Mouse (Mus musculus) erythroblast, embryonic 14.5 days (primary cell): ENCODE results near the gene Ncbp1. TPM values are rescaled to one million over a fixed set of nuclear protein-coding genes. Genes with fewer than 3 reads are reported as not detected.

Experiments
- H3K27me3 ChIP-seq: 2 replicates; pipeline ENCODE4 v1.6.1; 2012; ENCODE audit warnings: inconsistent platforms; ENCODE audit not compliant: control insufficient read depth
- H3K36me3 ChIP-seq: 2 replicates; pipeline ENCODE4 v1.6.1; 2012; ENCODE audit warnings: mild to moderate bottlenecking, inconsistent platforms; ENCODE audit not compliant: control insufficient read depth
- H3K4me1 ChIP-seq: 2 replicates; pipeline ENCODE4 v1.6.1; 2012; ENCODE audit warnings: inconsistent platforms; ENCODE audit not compliant: control insufficient read depth
- H3K4me3 ChIP-seq: replicated peaks from 2 replicates; pipeline ENCODE3; 2012; ENCODE audit warnings: moderate library complexity, mild to moderate bottlenecking, inconsistent platforms
- H3K9me3 ChIP-seq: 2 replicates; pipeline ENCODE4 v1.6.1; 2012; ENCODE audit warnings: low read length, inconsistent platforms, mixed read lengths; ENCODE audit not compliant: control insufficient read depth
- GATA1 ChIP-seq: IDR thresholded peaks from 2 replicates; pipeline ENCODE4 v1.6.1; 2012; ENCODE audit warnings: low read length, inconsistent platforms, mixed read lengths
- TAL1 ChIP-seq: IDR thresholded peaks from 3 replicates; pipeline ENCODE4 v1.6.1; 2012; ENCODE audit warnings: low read length, inconsistent platforms, mixed read lengths
- polyA plus RNA-seq: library from polyadenylated mRNA; stranded (reverse); fragments of >175 nt; gene quantifications from 2 replicates; pipeline ENCODE4 v1.2.3, GENCODE M21; 2012

Gene Ncbp1
- polyA plus RNA-seq, 1 experiment: 1.2 TPM

DNA sequence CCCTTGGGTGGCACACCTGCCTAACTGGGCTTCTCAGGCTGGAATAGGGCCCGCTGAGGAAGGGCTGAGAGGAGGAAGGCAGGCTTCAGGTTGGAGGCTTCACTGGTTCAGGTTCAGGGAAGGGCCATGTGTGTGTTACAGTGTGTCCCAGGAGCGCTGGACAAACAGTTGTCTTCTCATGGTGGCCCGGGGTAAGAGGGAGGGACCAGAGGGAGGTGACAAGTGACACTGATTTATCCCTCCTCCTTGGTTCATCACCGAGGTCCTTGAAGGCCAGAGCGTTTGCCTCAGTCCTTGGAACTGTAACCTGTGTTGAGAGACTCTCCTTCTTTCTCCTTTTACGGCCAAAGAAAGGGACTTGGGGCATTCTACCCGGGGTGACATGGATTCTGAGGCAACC is 37.9 kb upstream of the Ncbp1 start:
- no peak overlapping the region for H3K4me3 ChIP-seq
- TF ChIP-seq TAL1: no peak
- H3K36me3 ChIP-seq: peaks cover 100% of the 10 kb centered on the region
- H3K9me3 ChIP-seq: peaks cover 13% of the 10 kb centered on the region
- peaks cover 31% of the 10 kb centered on the region for H3K4me1 ChIP-seq
- no peaks in the 10 kb centered on the region; the same call in 1 of the 2 replicates for H3K27me3 ChIP-seq

DNA sequence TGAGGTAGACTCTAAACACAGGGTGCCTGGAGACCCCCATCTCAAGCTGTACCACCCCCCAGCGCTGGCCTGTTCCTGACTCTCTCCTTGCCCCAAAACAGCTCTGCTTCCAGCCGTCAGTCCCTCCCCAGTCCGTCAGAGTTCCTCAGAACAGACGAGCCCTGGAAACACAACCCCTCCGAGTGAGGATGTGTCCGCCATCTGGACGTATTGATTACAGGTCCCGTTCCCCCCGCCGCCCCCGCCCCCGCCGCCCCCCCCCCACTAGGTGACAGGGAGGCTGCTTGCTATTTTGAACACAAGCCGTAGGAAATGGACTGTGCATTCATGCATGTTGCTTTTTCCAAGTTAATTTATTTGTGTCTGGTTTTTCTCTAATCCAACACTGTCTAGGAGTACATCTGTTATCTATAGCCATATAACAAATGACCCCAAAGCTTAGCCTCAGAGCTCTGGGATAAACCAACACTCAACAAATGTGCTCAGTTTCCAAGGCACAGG is 37.2 kb upstream of the Ncbp1 start:
- H3K36me3 ChIP-seq: peaks cover 100% of the 10 kb centered on the region
- TF ChIP-seq TAL1 (no peak), GATA1 (no peak)

DNA sequence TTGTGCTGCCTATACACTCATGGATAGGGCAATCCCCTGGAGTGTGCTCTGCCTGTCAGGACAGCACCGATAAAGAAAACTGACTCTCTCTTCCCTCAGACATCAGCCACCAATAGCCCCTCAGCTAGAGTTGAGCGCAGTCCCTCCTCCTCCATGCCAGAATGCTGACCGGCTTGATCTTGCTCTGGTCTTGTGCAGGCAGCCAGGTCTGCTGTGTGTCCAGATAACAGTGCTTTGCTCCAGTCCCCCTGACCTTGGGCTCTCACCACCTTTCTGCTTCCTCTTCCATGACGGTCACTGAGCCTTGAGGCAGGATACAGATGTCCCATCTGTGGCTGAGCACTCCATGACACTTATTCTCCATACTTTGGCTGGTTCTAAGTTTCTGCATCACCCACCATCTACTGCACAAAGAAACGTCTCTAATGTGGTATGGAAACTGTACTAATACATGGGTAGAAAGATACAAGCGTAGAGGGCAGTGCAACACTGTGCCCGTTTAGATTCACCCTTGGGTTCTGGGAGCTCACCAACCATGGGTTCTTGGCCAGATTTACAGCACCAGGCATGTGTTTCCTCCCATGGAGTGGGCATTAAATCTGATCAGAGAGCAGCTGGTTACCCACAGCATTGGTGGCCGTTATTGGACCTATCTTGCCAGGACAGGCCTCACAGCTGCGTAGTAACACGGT is 36.2 kb upstream of the Ncbp1 start:
- peaks cover 13% of the 10 kb centered on the region for H3K9me3 ChIP-seq
- H3K4me3 ChIP-seq: no peak overlapping the region
- H3K27me3 ChIP-seq: no peaks in the 10 kb centered on the region; the same call in 1 of the 2 replicates
- TF ChIP-seq TAL1: no peak
- TF ChIP-seq GATA1: no peak
- peaks cover 31% of the 10 kb centered on the region for H3K4me1 ChIP-seq
- H3K36me3 ChIP-seq: peaks cover 100% of the 10 kb centered on the region

More for the DNA sequence above, 37.2 kb upstream of the Ncbp1 start:
- no peak overlapping the region for H3K4me3 ChIP-seq
- H3K4me1 ChIP-seq: peaks cover 31% of the 10 kb centered on the region
- H3K9me3 ChIP-seq: peaks cover 13% of the 10 kb centered on the region
- no peaks in the 10 kb centered on the region; the same call in 1 of the 2 replicates for H3K27me3 ChIP-seq

DNA sequence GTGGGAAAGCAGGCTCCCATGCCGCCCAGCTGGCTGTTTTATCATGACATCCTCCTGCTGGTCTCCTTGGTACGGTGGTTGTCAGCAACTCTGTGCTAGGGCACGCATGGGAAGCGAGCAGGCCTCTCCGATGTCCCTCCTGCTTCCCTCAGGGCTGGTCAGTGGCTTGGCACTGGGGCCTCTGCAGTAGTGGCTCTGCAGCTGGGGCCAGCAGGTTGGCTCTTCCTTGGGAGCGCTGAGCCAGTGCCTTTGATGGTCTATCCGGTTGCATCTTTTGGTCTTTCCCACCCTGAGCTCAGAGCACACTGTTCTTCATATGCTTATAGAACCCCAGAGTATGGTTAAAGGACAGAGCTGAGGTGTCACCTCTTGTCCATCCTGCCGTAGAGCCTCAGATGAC is 28.3 kb upstream of the Ncbp1 start:
- Histone ChIP-seq H3K27me3 (no peaks in the 10 kb centered on the region), H3K36me3 (peaks cover 100% of the 10 kb centered on the region), H3K4me3 (no peak overlapping the region), H3K4me1 (peaks cover 1% of the 10 kb centered on the region; the same call in 1 of the 2 replicates), H3K9me3 (no peaks in the 10 kb centered on the region)
- TF ChIP-seq GATA1 (no peak), TAL1 (no peak)

DNA sequence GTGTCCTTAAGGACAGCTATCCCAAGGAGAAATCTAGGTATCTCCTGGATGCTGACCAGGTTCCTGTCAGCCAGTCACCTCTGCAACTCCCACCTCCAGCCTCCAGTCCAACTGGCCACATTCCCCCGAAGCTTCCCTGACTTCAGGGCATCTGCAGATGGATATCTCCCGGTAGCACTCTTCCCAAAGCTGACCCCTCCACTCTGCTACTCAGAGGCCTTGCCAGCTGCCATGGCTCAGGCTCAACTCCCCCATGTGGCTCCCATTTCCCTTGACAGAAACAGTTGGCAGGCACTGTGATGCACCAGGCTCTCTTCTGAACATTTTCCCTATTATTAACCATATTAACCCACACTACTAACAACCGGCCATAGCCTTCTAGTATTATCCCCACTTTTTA is 27.1 kb upstream of the Ncbp1 start:
- H3K4me1 ChIP-seq: no peaks in the 10 kb centered on the region
- no peaks in the 10 kb centered on the region for H3K9me3 ChIP-seq
- no peak overlapping the region for H3K4me3 ChIP-seq
- H3K27me3 ChIP-seq: no peaks in the 10 kb centered on the region
- peaks cover 100% of the 10 kb centered on the region for H3K36me3 ChIP-seq
- TF ChIP-seq GATA1: no peak
- no peak for TF ChIP-seq TAL1

DNA sequence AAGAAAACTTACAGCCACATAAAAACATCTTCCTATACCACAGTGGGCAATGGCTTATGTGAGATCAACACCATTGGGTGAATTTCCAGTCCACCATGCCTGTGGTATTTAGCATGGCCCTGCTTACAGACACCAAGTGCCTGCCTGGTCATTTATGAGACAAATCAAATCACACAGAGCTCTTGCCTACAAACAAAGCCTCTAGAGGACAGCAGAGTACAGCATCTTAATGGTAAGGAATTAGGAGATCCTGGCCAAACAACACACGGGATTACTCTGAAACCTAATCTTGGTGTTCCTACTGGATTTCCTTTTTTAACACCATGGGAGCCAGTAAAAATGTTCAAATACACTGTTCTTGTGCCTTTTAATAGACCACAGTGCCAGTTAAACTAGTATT is 23.1 kb upstream of the Ncbp1 start:
- H3K9me3 ChIP-seq: no peaks in the 10 kb centered on the region
- no peaks in the 10 kb centered on the region for H3K27me3 ChIP-seq
- H3K4me3 ChIP-seq: no peak overlapping the region
- H3K4me1 ChIP-seq: no peaks in the 10 kb centered on the region
- no peak for TF ChIP-seq TAL1
- no peak for TF ChIP-seq GATA1
- H3K36me3 ChIP-seq: peaks cover 100% of the 10 kb centered on the region

DNA sequence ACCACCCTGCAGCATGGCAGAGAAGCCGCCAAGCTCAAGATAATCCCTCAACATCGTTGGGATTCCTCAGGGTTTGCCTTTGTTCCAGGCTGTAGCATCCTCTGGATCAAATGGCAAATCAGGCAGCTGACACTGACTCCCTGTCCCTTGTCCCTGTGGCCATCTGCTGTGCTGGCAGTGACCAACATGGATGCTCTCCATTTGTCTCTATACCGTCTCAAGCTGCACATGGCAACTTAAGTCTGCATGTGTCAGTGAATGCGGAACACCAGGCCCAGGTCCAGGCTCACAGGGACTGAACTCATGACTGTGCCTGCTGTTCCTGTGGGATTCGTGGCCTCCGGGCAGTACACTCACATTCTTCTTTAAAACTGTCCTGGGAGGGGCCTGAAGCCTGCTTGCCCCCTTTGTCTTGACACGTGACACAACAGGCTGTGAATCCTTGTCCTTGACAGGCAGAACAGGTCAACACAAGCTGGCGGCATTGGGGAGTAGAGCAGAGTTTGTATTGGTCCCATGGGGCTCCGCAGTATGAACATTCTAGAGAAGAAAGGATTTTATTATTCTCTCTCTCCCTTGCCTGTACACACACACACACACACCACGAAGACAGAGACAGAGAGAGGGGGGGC is 21.8 kb upstream of the Ncbp1 start:
- H3K27me3 ChIP-seq: no peaks in the 10 kb centered on the region
- H3K9me3 ChIP-seq: no peaks in the 10 kb centered on the region
- H3K4me1 ChIP-seq: no peaks in the 10 kb centered on the region
- H3K4me3 ChIP-seq: no peak overlapping the region
- no peak for TF ChIP-seq TAL1
- no peak for TF ChIP-seq GATA1
- H3K36me3 ChIP-seq: peaks cover 98% of the 10 kb centered on the region

DNA sequence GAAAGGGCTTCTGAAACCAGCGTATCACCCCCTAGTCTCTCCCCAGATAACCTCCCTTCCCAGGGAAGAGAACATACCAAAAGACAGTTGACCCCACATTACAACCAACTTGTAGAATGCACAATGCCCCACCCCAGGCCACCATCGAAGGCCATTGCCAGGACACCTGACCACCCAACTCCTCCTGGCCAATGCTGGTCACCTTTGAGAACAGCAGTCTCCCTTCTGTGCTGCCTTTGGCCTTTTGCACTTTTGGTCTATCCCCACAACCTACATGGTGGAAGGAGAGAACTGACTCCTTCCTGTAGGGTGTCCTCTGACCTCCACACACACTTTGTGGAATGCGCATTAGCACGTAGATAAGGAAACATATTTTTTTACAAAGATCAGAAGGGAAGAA is 20.9 kb upstream of the Ncbp1 start:
- no peak for TF ChIP-seq TAL1
- TF ChIP-seq GATA1: no peak
- H3K4me1 ChIP-seq: no peaks in the 10 kb centered on the region
- peaks cover 98% of the 10 kb centered on the region for H3K36me3 ChIP-seq
- no peaks in the 10 kb centered on the region for H3K9me3 ChIP-seq
- H3K27me3 ChIP-seq: no peaks in the 10 kb centered on the region
- H3K4me3 ChIP-seq: no peak overlapping the region

DNA sequence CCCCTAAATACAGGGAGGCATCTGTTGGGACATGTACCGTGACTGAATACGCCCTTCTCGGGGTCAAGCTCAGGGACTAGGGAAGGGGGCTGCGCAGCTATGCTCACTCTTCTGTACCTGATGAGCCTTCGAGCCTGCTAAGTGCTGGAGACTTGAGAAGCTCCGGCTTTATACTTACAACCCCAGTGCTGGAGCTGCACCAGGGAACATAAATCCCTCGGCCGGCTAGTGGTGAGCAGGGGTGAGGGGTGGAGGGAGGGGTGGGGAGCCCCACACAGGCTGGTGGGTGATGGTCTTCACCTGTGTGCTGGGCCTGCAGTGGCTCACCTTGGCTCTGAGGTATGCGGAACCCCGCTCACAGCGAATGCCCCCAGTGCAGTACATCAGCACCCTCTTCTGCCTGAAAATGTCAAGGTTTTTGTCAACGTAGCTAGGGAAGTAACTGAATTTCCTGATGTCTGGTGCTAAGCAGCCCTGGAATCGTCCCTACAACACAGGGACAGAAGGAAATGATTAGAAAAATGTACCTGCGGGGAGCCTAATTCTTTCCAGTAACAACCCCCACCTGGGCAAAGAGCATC is 18.8 kb upstream of the Ncbp1 start:
- H3K4me3 ChIP-seq: no peak overlapping the region
- peaks cover 94% of the 10 kb centered on the region for H3K36me3 ChIP-seq
- no peaks in the 10 kb centered on the region for H3K4me1 ChIP-seq
- no peaks in the 10 kb centered on the region for H3K9me3 ChIP-seq
- no peaks in the 10 kb centered on the region for H3K27me3 ChIP-seq
- TF ChIP-seq TAL1: no peak
- no peak for TF ChIP-seq GATA1
